Mouse (Mus musculus): ENCODE measurements around the gene Mrps36.
"Not testable (repeated sequence)": the region's sequence is repeated elsewhere in the genome, so short reads cannot be mapped to it uniquely, and the experiment has no call there.

The Mrps36 gene

GRCm38 (mm10) chr13:100744036-100744744 is at the start of gene Mrps36:
Gene Mrps36 (minus strand): TSS chr13:100744659.
- DNase-seq (ENCODE audit: low spot score) = peak; percentile 93

DNA sequence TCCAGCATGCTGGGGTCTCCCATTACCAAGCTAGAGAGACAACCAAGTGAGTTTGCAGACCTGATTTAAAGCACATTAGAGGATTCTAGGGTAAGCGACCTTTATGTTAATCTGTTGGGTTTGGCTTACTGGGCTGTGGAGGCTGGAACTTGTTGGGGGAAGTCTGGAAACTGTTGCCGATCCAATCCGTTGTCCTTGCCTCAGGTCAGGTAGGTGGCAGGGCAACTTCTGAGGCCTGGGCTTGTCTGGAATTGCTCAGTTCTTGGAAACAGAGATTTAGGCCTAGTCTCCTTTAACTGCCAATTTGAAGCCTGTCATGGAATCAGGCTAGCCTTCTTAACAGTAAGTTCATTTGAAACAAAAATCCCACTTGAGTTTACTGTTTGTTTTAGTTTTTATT is 44.6 kb upstream of the Mrps36 start:
- no peak for DNase-seq (ENCODE audit: low spot score)

- DNase-seq (ENCODE audit: low spot score) = not testable (repeated sequence)
Measured at GRCm38 (mm10) chr13:100788057-100788456, 43.6 kb upstream of the Mrps36 start.

DNA sequence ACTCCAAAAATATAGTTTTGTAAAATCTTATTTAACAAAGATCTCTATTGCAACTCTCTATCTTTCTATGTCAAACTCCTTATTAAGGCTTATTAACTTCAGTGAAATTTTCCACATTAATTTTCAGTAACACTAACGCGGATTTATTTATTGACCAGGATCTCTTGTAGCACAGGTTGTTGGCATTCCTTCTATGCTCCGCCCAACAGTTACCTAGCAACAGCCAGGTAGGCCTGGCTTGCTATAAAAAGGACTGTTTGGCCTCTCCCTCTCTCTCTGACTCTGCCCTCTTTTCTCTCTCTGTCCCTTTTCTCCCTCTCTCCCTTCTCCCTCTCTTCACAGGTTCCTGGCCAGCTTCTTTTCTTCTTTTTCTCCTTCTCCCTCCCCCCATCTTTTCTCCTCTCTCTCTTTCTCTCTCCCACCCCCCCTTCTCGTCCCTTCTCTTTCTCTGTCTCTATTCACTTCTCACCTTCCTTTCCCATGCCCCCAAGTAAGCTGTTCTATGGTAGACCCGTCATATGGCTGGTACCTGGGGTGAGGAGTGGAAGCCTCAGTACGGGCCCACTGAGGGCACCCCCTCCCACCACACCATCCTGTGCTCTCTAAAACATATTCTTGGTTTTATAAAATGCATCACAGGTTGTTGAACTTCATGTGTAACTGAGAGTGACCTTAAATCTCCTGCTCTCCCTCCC is 43.0 kb upstream of the Mrps36 start:
- no peak for DNase-seq (ENCODE audit: low spot score)

DNA sequence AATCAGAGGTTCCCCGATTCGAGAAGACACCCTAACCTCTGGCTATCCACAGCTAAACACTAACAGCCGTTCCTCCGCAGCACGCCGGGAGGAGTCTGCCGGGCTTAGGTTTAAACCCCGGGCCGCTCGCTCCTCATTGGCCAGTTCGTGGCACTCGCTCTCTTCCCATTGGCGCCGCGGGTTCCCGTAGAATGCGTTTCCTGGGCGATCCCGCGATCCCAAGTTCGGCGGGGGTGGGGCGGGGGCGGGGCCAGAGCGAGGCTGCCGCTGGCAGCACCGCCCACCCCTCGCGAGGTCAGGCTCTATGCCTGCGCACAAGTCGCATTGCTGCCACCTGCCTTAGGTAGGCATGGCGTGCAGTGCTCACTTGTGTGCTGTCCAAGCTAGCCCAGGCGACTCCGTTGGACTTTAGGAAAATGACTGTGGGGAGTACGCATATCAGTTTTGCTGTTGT is 42.0 kb upstream of the Mrps36 start, which contains the start of gene Ccnb1:
Gene Ccnb1 (minus strand): TSS at position 157 of the 454 bp plus-strand sequence.
- peak; percentile 95 for DNase-seq (ENCODE audit: low spot score)

GRCm38 (mm10) chr13:100785806-100786413 is 41.5 kb upstream of the Mrps36 start:
- no peak for DNase-seq (ENCODE audit: low spot score)

DNA sequence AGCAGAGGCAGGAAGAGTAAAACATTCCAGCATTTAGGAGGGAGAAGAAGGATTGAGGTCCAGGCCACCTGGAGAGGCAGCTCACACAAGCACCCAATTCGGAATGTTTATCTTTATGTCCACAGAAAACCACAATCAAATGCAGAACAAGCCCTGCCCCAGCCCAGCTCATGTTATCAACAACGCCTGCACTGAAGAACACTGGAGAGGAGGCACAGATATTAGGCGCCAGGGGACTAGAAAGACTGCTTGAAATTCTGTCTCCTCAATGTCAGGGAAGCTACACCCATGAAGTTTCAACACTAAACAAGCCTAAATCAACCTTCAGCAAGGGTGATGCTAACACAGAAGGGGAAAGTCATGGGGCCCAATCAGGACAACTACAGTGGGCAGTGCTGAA is 33.0 kb upstream of the Mrps36 start:
- DNase-seq (ENCODE audit: low spot score) = no peak

DNA sequence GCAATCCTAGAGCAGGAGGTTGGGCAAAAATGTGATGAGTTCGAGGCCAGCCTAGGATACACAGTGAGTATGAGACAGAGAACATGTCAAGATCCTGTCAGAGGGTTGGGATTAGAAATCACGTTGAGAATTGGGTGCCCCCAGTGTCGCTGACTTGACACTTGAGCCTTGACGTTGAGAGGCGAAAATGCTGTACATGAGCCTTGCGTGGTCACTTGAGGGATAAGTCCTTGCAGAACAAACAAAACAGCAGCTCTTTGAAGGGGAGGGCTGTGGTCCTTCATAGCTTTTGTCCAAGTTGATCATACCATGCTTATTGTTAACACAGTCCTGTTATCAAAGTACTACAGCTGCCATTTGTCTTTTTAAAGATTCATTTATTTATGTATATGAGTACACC is 32.3 kb upstream of the Mrps36 start:
- DNase-seq (ENCODE audit: low spot score) = no peak

DNA sequence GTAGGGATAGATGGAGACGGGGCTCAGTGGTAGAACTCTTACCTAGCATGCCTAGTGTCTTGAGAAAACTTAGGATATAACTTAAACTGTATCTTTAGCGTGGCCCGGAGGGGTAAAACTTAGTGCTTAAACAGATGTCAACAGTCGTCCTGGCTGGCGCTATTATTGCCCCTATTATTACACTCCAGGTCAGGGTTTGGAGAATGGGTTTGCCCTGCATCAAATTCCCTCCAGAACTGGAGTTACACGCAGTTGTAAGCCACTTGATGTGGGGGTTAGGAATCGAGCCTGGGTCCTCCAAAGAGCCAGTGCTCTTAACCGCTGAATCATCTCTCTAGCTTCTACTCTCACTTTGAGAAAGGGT is 31.6 kb upstream of the Mrps36 start:
- DNase-seq (ENCODE audit: low spot score) = no peak

- DNase-seq (ENCODE audit: low spot score) = peak; percentile 83
Measured at GRCm38 (mm10) chr13:100775252-100776055, 31.0 kb upstream of the Mrps36 start, which contains the start of gene Cenph. Gene Cenph (minus strand): TSS chr13:100775899.

DNA sequence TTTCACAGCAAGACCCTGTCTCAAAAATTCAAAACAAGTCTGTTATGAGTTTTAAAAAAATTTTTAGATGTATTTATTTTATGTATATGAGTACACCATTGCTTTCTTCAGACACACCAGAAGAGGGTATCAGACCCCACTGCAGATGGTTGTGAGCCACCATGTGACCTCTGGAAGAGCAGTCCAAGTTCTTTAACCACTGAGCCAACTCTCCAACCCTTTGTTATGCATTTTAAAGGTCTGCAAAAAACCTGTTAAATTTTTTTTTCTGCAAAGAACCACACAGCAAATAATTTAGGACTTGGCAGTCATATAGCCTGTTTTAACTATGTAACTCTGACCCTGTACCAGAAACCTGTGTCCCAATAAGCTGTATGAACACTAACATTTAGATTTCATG is 30.2 kb upstream of the Mrps36 start:
- DNase-seq (ENCODE audit: low spot score) = no peak

DNA sequence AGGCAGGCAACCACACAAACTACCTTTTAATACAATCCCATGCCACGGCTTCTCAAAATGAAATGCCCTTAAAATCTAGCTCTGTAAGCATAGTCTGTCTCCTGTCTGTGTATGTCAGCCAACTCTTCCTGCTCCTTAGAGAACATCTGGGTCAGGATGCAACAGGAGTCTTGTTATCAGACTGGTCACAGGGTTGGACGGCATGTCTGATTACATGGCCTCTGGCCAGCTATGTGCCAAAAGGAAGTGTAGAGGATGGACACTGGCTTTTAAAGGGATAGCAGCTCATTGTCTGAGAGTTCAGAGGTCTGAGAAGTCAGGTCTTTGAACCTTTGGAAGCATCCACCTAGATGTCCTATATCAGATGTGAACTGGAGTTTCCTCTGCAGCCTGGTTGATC is 10.9 kb upstream of the Mrps36 start:
- no peak for DNase-seq (ENCODE audit: low spot score)

DNA sequence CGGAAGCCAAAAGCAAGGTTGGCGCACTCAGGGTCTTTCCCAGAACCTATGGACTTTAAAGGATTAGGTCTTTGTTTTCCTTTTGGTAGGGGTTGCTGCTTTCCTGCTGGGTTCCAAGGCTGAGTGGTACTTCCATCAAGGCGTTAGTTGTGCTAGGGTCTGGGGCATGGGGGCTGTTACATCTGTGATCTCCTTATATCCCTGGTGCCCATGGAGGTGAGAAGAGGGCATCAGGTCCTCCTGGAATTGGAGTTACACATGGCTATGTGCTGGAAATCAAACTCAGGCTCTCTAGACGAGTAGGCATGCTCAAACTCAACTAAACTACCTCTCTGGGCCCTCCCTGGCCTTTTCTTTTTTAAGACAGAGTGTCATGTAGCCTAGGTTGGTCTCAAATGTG is 9.7 kb upstream of the Mrps36 start:
- no peak for DNase-seq (ENCODE audit: low spot score)

GRCm38 (mm10) chr13:100753011-100753410 is 8.6 kb upstream of the Mrps36 start:
- DNase-seq (ENCODE audit: low spot score) = no peak

DNA sequence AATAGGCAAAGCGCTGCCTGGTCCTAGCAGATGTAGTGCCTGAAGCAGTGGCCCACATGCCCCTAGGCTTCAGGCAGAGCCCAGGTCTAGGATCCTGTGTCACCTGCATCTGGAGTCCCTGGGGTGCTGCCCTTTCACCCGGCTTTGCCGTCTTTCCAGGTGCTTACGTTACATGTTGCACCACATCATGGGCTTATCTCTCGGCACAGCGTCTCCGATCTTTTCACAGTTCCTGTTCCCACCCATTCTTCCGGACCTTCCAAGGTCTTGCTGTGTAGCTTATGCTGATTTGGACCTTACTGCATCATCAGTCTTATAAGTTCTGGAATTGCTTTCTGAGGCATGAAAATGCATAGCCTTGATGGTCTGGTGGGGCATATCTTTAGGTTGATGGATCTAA is 8.1 kb upstream of the Mrps36 start:
- DNase-seq (ENCODE audit: low spot score) = no peak

DNA sequence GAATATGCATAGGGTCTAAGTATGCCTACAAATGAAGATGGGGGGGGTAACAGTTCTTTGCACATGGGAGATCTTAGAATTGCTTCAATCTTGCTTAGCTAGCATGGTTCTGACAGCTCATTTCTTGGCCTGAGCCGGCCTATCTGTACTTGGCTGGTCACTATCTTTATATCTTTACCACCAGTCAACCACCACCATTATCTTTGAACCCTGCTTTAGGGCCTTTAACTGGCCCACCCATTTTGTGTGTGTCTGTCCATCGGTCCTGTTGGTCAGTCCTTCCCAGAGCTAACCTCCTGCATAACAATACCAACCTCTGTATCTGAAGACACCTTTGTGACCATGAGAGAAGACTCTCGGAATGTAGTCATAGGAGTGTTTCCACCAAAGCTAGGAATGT is 6.9 kb upstream of the Mrps36 start:
- DNase-seq (ENCODE audit: low spot score) = no peak

GRCm38 (mm10) chr13:100750799-100751198 is 6.3 kb upstream of the Mrps36 start:
- no peak for DNase-seq (ENCODE audit: low spot score)

- DNase-seq (ENCODE audit: low spot score) = no peak
Measured at GRCm38 (mm10) chr13:100748638-100749037, 4.2 kb upstream of the Mrps36 start.

GRCm38 (mm10) chr13:100746090-100746489 is 1.6 kb upstream of the Mrps36 start:
- no peak for DNase-seq (ENCODE audit: low spot score)

- DNase-seq (ENCODE audit: low spot score) = no peak
Measured at GRCm38 (mm10) chr13:100743346-100744035, 968 bp downstream of the Mrps36 start.

DNA sequence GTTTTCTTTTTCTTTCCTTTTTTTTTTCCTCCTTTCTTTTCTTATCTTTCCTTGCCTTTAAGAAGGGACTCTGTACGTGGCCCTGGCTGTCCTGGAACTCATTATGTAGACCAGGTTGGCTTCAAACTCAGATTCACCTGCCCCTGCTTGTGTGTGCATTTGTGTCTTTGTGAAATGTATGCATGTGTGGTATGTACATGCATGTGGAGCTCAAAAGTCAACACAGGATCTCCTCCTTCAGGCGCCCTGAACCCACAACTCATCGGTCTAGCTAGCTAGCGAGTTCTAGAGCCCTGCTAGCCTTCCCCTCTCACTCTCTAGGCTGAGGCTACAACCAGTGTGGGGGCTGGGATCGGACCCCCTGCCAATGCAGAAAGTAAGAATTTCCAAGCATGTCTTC is 1.6 kb downstream of the Mrps36 start:
- no peak for DNase-seq (ENCODE audit: low spot score)

DNA sequence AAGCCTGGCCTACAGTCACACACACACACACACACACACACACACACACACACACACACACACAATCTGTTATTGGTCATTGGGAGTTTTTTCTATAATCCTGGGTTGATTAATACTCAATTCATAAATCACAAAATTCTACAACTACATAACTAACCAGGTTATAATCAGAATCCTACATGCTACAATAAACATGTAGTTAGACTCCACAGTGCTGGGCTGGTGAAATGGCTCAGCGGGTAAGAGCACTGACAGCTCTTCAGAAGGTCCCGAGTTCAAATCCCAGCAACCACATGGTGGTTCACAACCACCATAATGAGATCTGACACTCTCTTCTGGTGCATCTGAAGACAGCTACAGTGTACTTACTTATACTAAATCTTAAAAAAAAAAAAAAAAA is 11.7 kb downstream of the Mrps36 start:
- DNase-seq (ENCODE audit: low spot score) = no peak

All from adipocyte (in vitro differentiated cells).